Mouse (Mus musculus) forebrain, embryonic 15.5 days (tissue): ENCODE measurements around the gene 2200002D01Rik. TPM values are rescaled to one million over a fixed set of nuclear protein-coding genes. Genes with fewer than 3 reads are reported as not detected.

Source experiments
- ATAC-seq: fragments of 200-750 bp; cut with Nextera tagmentation; replicated peaks from 2 replicates; pipeline ENCODE4 v1.8.0; 2017; ENCODE audit warnings: mild to moderate bottlenecking, moderate TSS enrichment, moderate library complexity
- H3K27ac ChIP-seq: fragments of 300-500 bp; sonication (generic); replicated peaks from 2 replicates; pipeline ENCODE4 v1.5.1; 2015; ENCODE audit warnings: mild to moderate bottlenecking, inconsistent platforms
- H3K27me3 ChIP-seq: fragments of 300-500 bp; sonication (generic); 2 replicates; pipeline ENCODE4 v1.6.1; 2015; ENCODE audit warnings: inconsistent platforms
- H3K36me3 ChIP-seq: fragments of 300-500 bp; sonication (generic); 2 replicates; pipeline ENCODE4 v1.6.1; 2015; ENCODE audit warnings: mild to moderate bottlenecking, inconsistent platforms
- H3K4me1 ChIP-seq: fragments of 300-500 bp; sonication (generic); 2 replicates; pipeline ENCODE4 v1.6.1; 2015; ENCODE audit warnings: inconsistent platforms
- H3K4me2 ChIP-seq: fragments of 300-500 bp; sonication (generic); replicated peaks from 2 replicates; pipeline ENCODE4 v1.6.1; 2015; ENCODE audit warnings: mild to moderate bottlenecking, inconsistent platforms
- H3K4me3 ChIP-seq: fragments of 300-500 bp; sonication (generic); 2 replicates; pipeline ENCODE4 v1.5.1; 2015; ENCODE audit warnings: mild to moderate bottlenecking, inconsistent platforms
- H3K9ac ChIP-seq: fragments of 300-500 bp; sonication (generic); replicated peaks from 2 replicates; pipeline ENCODE4 v1.6.1; 2015; ENCODE audit warnings: mild to moderate bottlenecking, inconsistent platforms
- H3K9me3 ChIP-seq: fragments of 300-500 bp; sonication (generic); 2 replicates; pipeline ENCODE4 v1.6.1; 2016; ENCODE audit warnings: inconsistent platforms
- WGBS: fragments of 180-500 bp; shearing (Covaris S2); methylation state at CpG from one replicate; pipeline ENCODE4 v1.1.7; 2015; ENCODE audit warnings: mixed read lengths; 5-methylcytosine and 5-hydroxymethylcytosine counted together
- polyA plus RNA-seq: library from polyadenylated mRNA; unstranded; fragments of >200 nt; fragmentation: Nextera tagmentation; extraction: Ambion mirVana; gene quantifications from 2 replicates; pipeline ENCODE4 v1.2.1, GENCODE M21; 2015

2200002D01Rik gene
- polyA plus RNA-seq, 1 experiment from 2014 or later: 0.95 TPM

GRCm38 (mm10) chr7:29271687-29272465, 23.6 kb upstream of the 2200002D01Rik start:
- no peak for ATAC-seq
- Histone ChIP-seq H3K4me2 (no peak overlapping the region), H3K4me1 (peaks cover 13% of the 10 kb centered on the region), H3K4me3 (no peak overlapping the region), H3K27ac (peak overlapping the region; percentile 43), H3K36me3 (no peaks in the 10 kb centered on the region), H3K9ac (no peak overlapping the region), H3K27me3 (no peaks in the 10 kb centered on the region), H3K9me3 (no peaks in the 10 kb centered on the region)
- WGBS: 55% methylated on average over 8 of the region's 8 CpGs

GRCm38 (mm10) chr7:29270445-29270844, 22.2 kb upstream of the 2200002D01Rik start:
- 87% methylated on average over 4 of the region's 4 CpGs for WGBS
- Histone ChIP-seq H3K36me3 (no peaks in the 10 kb centered on the region), H3K9ac (no peak overlapping the region), H3K27me3 (no peaks in the 10 kb centered on the region), H3K27ac (no peak overlapping the region), H3K9me3 (no peaks in the 10 kb centered on the region), H3K4me1 (peaks cover 13% of the 10 kb centered on the region), H3K4me3 (no peak overlapping the region), H3K4me2 (no peak overlapping the region)
- ATAC-seq: no peak

GRCm38 (mm10) chr7:29266931-29267330, 18.7 kb upstream of the 2200002D01Rik start:
- Histone ChIP-seq H3K9ac (no peak overlapping the region), H3K4me2 (no peak overlapping the region), H3K4me1 (peaks cover 10% of the 10 kb centered on the region), H3K9me3 (no peaks in the 10 kb centered on the region), H3K36me3 (no peaks in the 10 kb centered on the region), H3K4me3 (no peak overlapping the region), H3K27me3 (no peaks in the 10 kb centered on the region), H3K27ac (no peak overlapping the region)
- no peak for ATAC-seq
- WGBS: 53% methylated on average over 4 of the region's 4 CpGs

- H3K4me2 ChIP-seq: no peak overlapping the region
- H3K27ac ChIP-seq: no peak overlapping the region
- no peaks in the 10 kb centered on the region for H3K4me1 ChIP-seq
- H3K9ac ChIP-seq: no peak overlapping the region
- no peaks in the 10 kb centered on the region for H3K9me3 ChIP-seq
- ATAC-seq: no peak
- no peaks in the 10 kb centered on the region for H3K27me3 ChIP-seq
- H3K36me3 ChIP-seq: no peaks in the 10 kb centered on the region
- no peak overlapping the region for H3K4me3 ChIP-seq
- WGBS: 78% methylated on average over 7 of the region's 7 CpGs
Observed at GRCm38 (mm10) chr7:29265636-29266035, 17.4 kb upstream of the 2200002D01Rik start.

- ATAC-seq: no peak
- Histone ChIP-seq H3K9ac (no peak overlapping the region), H3K27ac (no peak overlapping the region), H3K36me3 (no peaks in the 10 kb centered on the region), H3K27me3 (no peaks in the 10 kb centered on the region), H3K4me1 (peaks cover 6% of the 10 kb centered on the region), H3K9me3 (no peaks in the 10 kb centered on the region), H3K4me2 (no peak overlapping the region), H3K4me3 (no peak overlapping the region)
- 90% methylated on average over 3 of the region's 3 CpGs for WGBS
Observed at GRCm38 (mm10) chr7:29263831-29264230, 15.6 kb upstream of the 2200002D01Rik start.

- Histone ChIP-seq H3K4me3 (no peak overlapping the region), H3K4me2 (no peak overlapping the region), H3K27ac (no peak overlapping the region), H3K9me3 (no peaks in the 10 kb centered on the region), H3K9ac (no peak overlapping the region), H3K4me1 (peaks cover 6% of the 10 kb centered on the region), H3K36me3 (no peaks in the 10 kb centered on the region), H3K27me3 (no peaks in the 10 kb centered on the region)
- 82% methylated on average over 6 of the region's 6 CpGs for WGBS
- ATAC-seq: no peak
Observed at GRCm38 (mm10) chr7:29262151-29262550, 13.9 kb upstream of the 2200002D01Rik start.

GRCm38 (mm10) chr7:29259781-29260730, 11.8 kb upstream of the 2200002D01Rik start:
- Histone ChIP-seq H3K9ac (no peak overlapping the region), H3K36me3 (no peaks in the 10 kb centered on the region), H3K27me3 (no peaks in the 10 kb centered on the region), H3K9me3 (no peaks in the 10 kb centered on the region), H3K27ac (0 out of 2 replicates have a peak overlapping the region, but pooled peaks have one; percentile 17), H3K4me3 (no peak overlapping the region), H3K4me1 (peaks cover 6% of the 10 kb centered on the region), H3K4me2 (no peak overlapping the region)
- 65% methylated on average over 10 of the region's 10 CpGs for whole genome bisulfite sequencing
- 0 out of 2 replicates have a peak, but pooled peaks have one; percentile 43 for ATAC-seq

GRCm38 (mm10) chr7:29257368-29257767, 9.1 kb upstream of the 2200002D01Rik start:
- H3K4me1 ChIP-seq: peaks cover 6% of the 10 kb centered on the region
- no peaks in the 10 kb centered on the region for H3K9me3 ChIP-seq
- H3K27ac ChIP-seq: no peak overlapping the region
- no peak for ATAC-seq
- 95% methylated on average over 1 of the region's 1 CpGs for WGBS
- H3K27me3 ChIP-seq: no peaks in the 10 kb centered on the region
- H3K9ac ChIP-seq: no peak overlapping the region
- H3K36me3 ChIP-seq: no peaks in the 10 kb centered on the region
- H3K4me2 ChIP-seq: no peak overlapping the region
- no peak overlapping the region for H3K4me3 ChIP-seq

- no peaks in the 10 kb centered on the region for H3K27me3 ChIP-seq
- WGBS: 88% methylated on average over 4 of the region's 4 CpGs
Observed at GRCm38 (mm10) chr7:29255875-29256274, 7.6 kb upstream of the 2200002D01Rik start.

GRCm38 (mm10) chr7:29253842-29254241, 5.6 kb upstream of the 2200002D01Rik start:
- Histone ChIP-seq H3K4me2 (no peak overlapping the region), H3K9me3 (no peaks in the 10 kb centered on the region), H3K36me3 (no peaks in the 10 kb centered on the region), H3K27ac (no peak overlapping the region), H3K4me1 (no peaks in the 10 kb centered on the region), H3K9ac (no peak overlapping the region), H3K4me3 (no peak overlapping the region), H3K27me3 (no peaks in the 10 kb centered on the region)
- WGBS: 57% methylated on average over 5 of the region's 5 CpGs
- no peak for ATAC-seq

More at GRCm38 (mm10) chr7:29255875-29256274, 7.6 kb upstream of the 2200002D01Rik start:
- ATAC-seq: no peak
- H3K4me3 ChIP-seq: no peak overlapping the region
- H3K36me3 ChIP-seq: no peaks in the 10 kb centered on the region
- H3K27ac ChIP-seq: no peak overlapping the region
- no peak overlapping the region for H3K9ac ChIP-seq
- H3K9me3 ChIP-seq: no peaks in the 10 kb centered on the region
- H3K4me1 ChIP-seq: peaks cover 6% of the 10 kb centered on the region
- H3K4me2 ChIP-seq: no peak overlapping the region

- Histone ChIP-seq H3K27ac (no peak overlapping the region), H3K27me3 (peaks cover 11% of the 10 kb centered on the region), H3K9ac (no peak overlapping the region), H3K9me3 (no peaks in the 10 kb centered on the region), H3K4me2 (no peak overlapping the region), H3K4me3 (no peak overlapping the region), H3K36me3 (no peaks in the 10 kb centered on the region), H3K4me1 (no peaks in the 10 kb centered on the region)
- ATAC-seq: no peak
- WGBS: 89% methylated on average over 3 of the region's 3 CpGs
Observed at GRCm38 (mm10) chr7:29251166-29251565, 2.9 kb upstream of the 2200002D01Rik start.

- no peak overlapping the region for H3K9ac ChIP-seq
- 16% methylated on average over 19 of the region's 19 CpGs for WGBS
- ATAC-seq: no peak
- H3K4me3 ChIP-seq: 0 out of 2 replicates have a peak overlapping the region, but pooled peaks have one; percentile 7
- 0 out of 2 replicates have a peak, but pooled peaks cover 4% of the 10 kb centered on the region for H3K36me3 ChIP-seq
- H3K27ac ChIP-seq: no peak overlapping the region
- H3K9me3 ChIP-seq: no peaks in the 10 kb centered on the region
- H3K27me3 ChIP-seq: peaks cover 11% of the 10 kb centered on the region
- peak overlapping the region; percentile 23 for H3K4me2 ChIP-seq
- H3K4me1 ChIP-seq: no peaks in the 10 kb centered on the region
Observed at GRCm38 (mm10) chr7:29247706-29248105, 560 bp downstream of the 2200002D01Rik start.
